16 mouse cellular contexts compared by ENCODE assay signal in the genomic region with DNA sequence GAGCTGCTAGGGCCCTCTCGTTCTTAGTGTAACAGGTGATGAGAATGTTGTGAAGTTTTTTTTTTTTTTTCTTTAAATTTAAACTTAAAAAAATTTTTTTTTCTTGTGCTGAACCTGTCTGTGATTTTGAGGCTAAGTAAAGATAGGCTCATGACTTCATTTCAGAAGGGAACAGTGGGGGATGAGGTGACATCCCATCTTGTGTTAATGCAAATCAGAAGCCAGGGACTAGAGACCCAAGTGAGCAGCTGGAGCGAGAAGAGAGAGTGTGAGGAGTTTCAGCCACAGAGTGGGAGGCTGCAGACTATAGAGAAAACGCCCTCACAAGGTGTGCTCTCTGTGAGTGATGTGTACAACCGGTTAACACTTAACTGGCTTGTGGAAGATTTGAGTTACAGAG.
"Had no signal": no experiment of that assay in that cellular context is flagged by ENCODE, and none has a peak within 500 bp of the region (broad histone marks: within the 10 kb centered on the region; RNA-seq: fewer than 3 reads in every experiment).

No protein-coding gene starts in this region.

- H3K27me3 ChIP-seq: midbrain, embryonic 12.5 days; neural tube, embryonic 13.5 days; neural tube, embryonic 15.5 days; stomach, embryonic 15.5 days had no signal

- H3K36me3 ChIP-seq: midbrain, embryonic 10.5 days; midbrain, embryonic 12.5 days; neural tube, embryonic 13.5 days; neural tube, embryonic 15.5 days; stomach, embryonic 15.5 days had no signal

- DNase-seq: lung, adult 18-20 months; lung, embryonic 14.5 days; lung, postnatal 10 days; lung, postnatal 4 days; midbrain, embryonic 14.5 days; retina, postnatal 1 day; right cerebral cortex, postnatal 14 days; spleen, adult 18-20 months; thymus, adult 18-20 months; thymus, postnatal 14 days; thymus, postnatal 36 days had no signal
